Mouse (Mus musculus): ENCODE measurements around the gene Dctpp1. TPM values are rescaled to one million over a fixed set of nuclear protein-coding genes. Genes with fewer than 3 reads are reported as not detected.

The Dctpp1 gene
- total and polyA plus RNA-seq, 3 experiments: 238 to 290 TPM; not detected in 1

GRCm38 (mm10) chr7:127259186-127259905, 1.2 kb downstream of the Dctpp1 start:
- H3K9me3 ChIP-seq (replicated peaks; ENCODE audit: insufficient read depth, low read length): no peaks in the 10 kb centered on the region
- TF ChIP-seq RAD21 (IDR thresholded peaks at IDR 0.05; ENCODE audit: low read depth, low read length) (no peak; the same call in 1 of the 2 replicates), ELF1 (IDR thresholded peaks at IDR 0.05; ENCODE audit: low read depth, low read length) (no peak), CTCF (IDR thresholded peaks at IDR 0.05 in 2 of 3, conservative IDR thresholded peaks at IDR 0.05 in 1 of 3; ENCODE audit: control insufficient read depth in 1 of 3, insufficient read depth in 1 of 3, low read depth in 2 of 3, low read length in 3 of 3, poor library complexity in 1 of 3, severe bottlenecking in 1 of 3) (peak in 1 of 3 experiments; percentile 30; a peak in 1 of 6 replicates), TCF12 (IDR thresholded peaks at IDR 0.05; ENCODE audit: low read depth, low read length) (0 out of 2 replicates have a peak, but pooled peaks have one; percentile 7)
- peaks cover 19 to 40% of the 10 kb centered on the region in 2 experiments for H3K4me1 ChIP-seq (ENCODE audit: control insufficient read depth in 1 of 2, insufficient read depth in 2 of 2, low read length in 2 of 2)
- peak overlapping the region; percentile 84 for H3K9ac ChIP-seq (ENCODE audit: control insufficient read depth, low read depth, low read length, poor library complexity, severe bottlenecking)
- peaks cover 0 to 41% of the 10 kb centered on the region in 2 experiments; a peak in 2 of 4 replicates for H3K36me3 ChIP-seq (ENCODE audit: control insufficient read depth in 1 of 2, insufficient read depth in 2 of 2, low read length in 2 of 2)
- H3K4me3 ChIP-seq (ENCODE audit: control insufficient read depth in 1 of 2, insufficient read depth in 1 of 2, low read depth in 2 of 2, low read length in 2 of 2): peak overlapping the region; percentile 65 to 92
- peak; percentile 46 for DNase-seq (ENCODE audit: low read depth, low spot score)
- no peaks in the 10 kb centered on the region for H3K27me3 ChIP-seq (ENCODE audit: control insufficient read depth in 1 of 2, insufficient read depth in 2 of 2, low read length in 2 of 2)
- H3K27ac ChIP-seq (ENCODE audit: control insufficient read depth, low read depth, low read length): peak overlapping the region; percentile 6; the same call in 1 of the 2 replicates
- H3K79me2 ChIP-seq (ENCODE audit: control insufficient read depth, insufficient read depth, low read length, poor library complexity): peaks cover 11% of the 10 kb centered on the region

- DNase-seq (ENCODE audit: low read depth, low spot score): no peak
- Histone ChIP-seq H3K9me3 (replicated peaks; ENCODE audit: insufficient read depth, low read length) (no peaks in the 10 kb centered on the region), H3K4me1 (ENCODE audit: control insufficient read depth in 1 of 2, insufficient read depth in 2 of 2, low read length in 2 of 2) (peaks cover 15 to 26% of the 10 kb centered on the region in 2 experiments), H3K27ac (ENCODE audit: control insufficient read depth, low read depth, low read length) (no peak overlapping the region), H3K36me3 (ENCODE audit: control insufficient read depth in 1 of 2, insufficient read depth in 2 of 2, low read length in 2 of 2) (peaks cover 0 to 27% of the 10 kb centered on the region in 2 experiments), H3K4me3 (ENCODE audit: control insufficient read depth in 1 of 2, insufficient read depth in 1 of 2, low read depth in 2 of 2, low read length in 2 of 2) (no peak overlapping the region), H3K27me3 (ENCODE audit: control insufficient read depth in 1 of 2, insufficient read depth in 2 of 2, low read length in 2 of 2) (no peaks in the 10 kb centered on the region), H3K79me2 (ENCODE audit: control insufficient read depth, insufficient read depth, low read length, poor library complexity) (peaks cover 11% of the 10 kb centered on the region), H3K9ac (ENCODE audit: control insufficient read depth, low read depth, low read length, poor library complexity, severe bottlenecking) (no peak overlapping the region)
- TF ChIP-seq HCFC1 (IDR thresholded peaks at IDR 0.05; ENCODE audit: low read depth, low read length): no peak
- TF ChIP-seq ELF1 (IDR thresholded peaks at IDR 0.05; ENCODE audit: low read depth, low read length): no peak
- TF ChIP-seq TCF12 (IDR thresholded peaks at IDR 0.05; ENCODE audit: low read depth, low read length): no peak
- no peak for TF ChIP-seq ZNF384 (IDR thresholded peaks at IDR 0.05; ENCODE audit: low read depth, low read length)
- TF ChIP-seq ZMIZ1 (IDR thresholded peaks at IDR 0.05; ENCODE audit: low read depth, low read length): 0 out of 2 replicates have a peak, but pooled peaks have one; percentile 34
These were observed 4.0 kb downstream of the Dctpp1 start for GRCm38 (mm10) chr7:127256518-127256917.

GRCm38 (mm10) chr7:127255965-127256364, 4.5 kb downstream of the Dctpp1 start:
- Histone ChIP-seq H3K27me3 (ENCODE audit: control insufficient read depth in 1 of 2, insufficient read depth in 2 of 2, low read length in 2 of 2) (no peaks in the 10 kb centered on the region), H3K9me3 (replicated peaks; ENCODE audit: insufficient read depth, low read length) (no peaks in the 10 kb centered on the region), H3K9ac (ENCODE audit: control insufficient read depth, low read depth, low read length, poor library complexity, severe bottlenecking) (no peak overlapping the region), H3K4me1 (ENCODE audit: control insufficient read depth in 1 of 2, insufficient read depth in 2 of 2, low read length in 2 of 2) (peaks cover 12 to 22% of the 10 kb centered on the region in 2 experiments), H3K4me3 (ENCODE audit: control insufficient read depth in 1 of 2, insufficient read depth in 1 of 2, low read depth in 2 of 2, low read length in 2 of 2) (no peak overlapping the region), H3K36me3 (ENCODE audit: control insufficient read depth in 1 of 2, insufficient read depth in 2 of 2, low read length in 2 of 2) (peaks cover 0 to 25% of the 10 kb centered on the region in 2 experiments), H3K27ac (ENCODE audit: control insufficient read depth, low read depth, low read length) (no peak overlapping the region), H3K79me2 (ENCODE audit: control insufficient read depth, insufficient read depth, low read length, poor library complexity) (peaks cover 11% of the 10 kb centered on the region)
- TF ChIP-seq ZNF384 (IDR thresholded peaks at IDR 0.05; ENCODE audit: low read depth, low read length) (peak; percentile 97), MXI1 (IDR thresholded peaks at IDR 0.05; ENCODE audit: low read depth, low read length) (no peak), KAT2A (conservative IDR thresholded peaks at IDR 0.05; ENCODE audit: low read depth, low read length) (no peak), UBTF (IDR thresholded peaks at IDR 0.05; ENCODE audit: borderline replicate concordance, insufficient read depth, low read depth, low read length) (no peak), CHD2 (IDR thresholded peaks at IDR 0.05; ENCODE audit: low read length) (no peak), SIN3A (IDR thresholded peaks at IDR 0.05; ENCODE audit: low read length) (no peak), MAFK (IDR thresholded peaks at IDR 0.05; ENCODE audit: borderline replicate concordance, low read depth, low read length) (no peak), GATA1 (IDR thresholded peaks at IDR 0.05; ENCODE audit: low read depth, low read length) (peak; percentile 58)
- DNase-seq (ENCODE audit: low read depth, low spot score): peak; percentile 47

Data from MEL (cell line).